Mouse (Mus musculus) naive thymus-derived CD4-positive, alpha-beta T cell, adult 2 months (primary cell): Measurements from ENCODE around the gene Pde2a.

ENCODE experiments used
- DNase-seq: peaks from one replicate; pipeline ENCODE4 v3.0.0-alpha.2; 2011; ENCODE audit warnings: low read depth

Pde2a gene

DNA sequence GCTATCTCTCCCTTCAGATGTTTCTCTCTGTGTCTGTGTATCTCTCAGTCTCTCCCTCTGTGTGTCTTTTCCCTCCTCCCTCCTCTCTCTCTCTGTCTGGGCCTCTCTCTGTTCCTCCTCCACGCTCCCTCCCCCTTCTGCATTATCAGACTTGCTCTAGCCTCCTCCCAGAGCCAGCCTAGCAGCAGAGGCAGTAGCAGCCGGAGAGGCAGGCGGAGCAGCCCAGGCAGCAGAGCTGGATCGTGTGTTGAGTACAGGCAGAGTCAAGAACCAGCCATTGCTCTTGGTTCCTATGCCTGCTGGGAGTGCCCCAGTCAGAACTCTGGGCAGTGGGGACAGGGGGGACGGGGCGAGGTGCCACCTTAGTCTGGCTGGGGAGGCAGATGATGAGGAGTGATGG lies at the start of gene Pde2a:
Gene Pde2a, plus strand, starts transcription at position 163 of the 400 bp plus-strand sequence.
- DNase-seq: no peak

DNA sequence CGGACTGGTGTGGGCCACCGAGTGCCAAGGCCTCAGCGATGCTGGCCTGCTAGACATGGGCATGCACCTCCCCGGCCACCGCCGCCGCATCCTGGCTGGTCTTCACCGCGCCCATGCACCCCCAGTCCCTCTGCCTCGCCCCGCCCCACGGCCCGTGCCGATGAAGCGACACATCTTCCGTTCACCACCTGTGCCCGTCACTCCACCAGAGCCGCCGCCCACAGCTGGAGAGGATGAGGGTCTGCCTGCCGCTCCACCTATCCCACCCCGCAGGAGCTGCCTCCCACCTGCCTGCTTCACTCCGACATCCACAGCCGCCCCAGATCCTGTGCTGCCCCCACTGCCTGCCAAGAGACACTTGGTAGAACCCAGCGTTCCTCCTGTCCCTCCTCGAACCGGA lies 48.4 kb upstream of the Pde2a start:
- DNase-seq: no peak

GRCm38 (mm10) chr7:101374155-101374554 lies 47.3 kb upstream of the Pde2a start:
- peak; percentile 78 for DNase-seq

- DNase-seq: no peak
Observed at GRCm38 (mm10) chr7:101376701-101377340, 44.7 kb upstream of the Pde2a start.

DNA sequence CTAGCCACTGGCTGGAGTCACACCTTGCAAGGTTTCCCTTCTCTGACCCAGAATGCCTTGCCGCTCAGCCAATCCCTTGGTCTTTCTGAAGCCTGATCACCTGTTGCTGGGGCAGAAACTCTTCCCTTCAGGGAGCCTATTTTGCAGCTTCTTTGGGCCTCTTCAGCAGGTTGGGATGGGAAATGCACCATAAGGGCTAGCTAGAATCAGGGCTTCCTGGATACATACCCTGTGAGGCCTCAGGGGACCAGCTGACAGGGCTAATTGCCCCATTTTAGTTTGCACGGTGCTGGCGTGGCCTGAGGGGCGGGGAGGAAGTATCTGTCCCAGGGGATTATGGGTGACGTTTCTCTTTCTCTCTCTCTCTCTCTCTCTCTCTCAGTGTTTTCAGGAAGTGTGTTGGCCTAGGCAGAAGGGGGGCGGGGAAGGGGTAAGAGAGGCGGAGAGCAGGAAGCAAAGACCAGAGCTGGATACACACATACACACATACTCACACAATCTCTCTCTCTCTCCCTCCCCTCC lies 43.7 kb upstream of the Pde2a start:
- DNase-seq: peak; percentile 93

DNA sequence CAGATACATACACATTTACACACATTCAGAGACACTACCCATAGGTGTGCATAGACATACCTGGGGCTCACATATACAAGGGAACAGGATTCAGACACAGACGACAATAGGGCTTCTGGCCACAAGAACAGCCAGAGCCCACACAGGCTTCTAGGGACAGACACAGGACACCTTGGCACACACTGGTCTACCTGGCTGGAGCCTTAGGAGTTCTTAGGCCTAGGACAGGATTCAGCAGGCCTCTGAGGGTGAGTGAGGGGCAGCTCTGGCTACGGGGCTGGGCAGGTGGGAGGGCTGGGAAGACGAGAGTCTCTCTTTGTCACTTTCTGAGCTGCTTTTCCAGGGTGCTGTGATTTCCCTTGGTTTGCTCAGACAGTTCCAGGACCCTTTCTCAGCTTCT lies 43.2 kb upstream of the Pde2a start:
- no peak for DNase-seq

- DNase-seq: peak; percentile 29
Observed at GRCm38 (mm10) chr7:101378796-101379465, 42.6 kb upstream of the Pde2a start.

DNA sequence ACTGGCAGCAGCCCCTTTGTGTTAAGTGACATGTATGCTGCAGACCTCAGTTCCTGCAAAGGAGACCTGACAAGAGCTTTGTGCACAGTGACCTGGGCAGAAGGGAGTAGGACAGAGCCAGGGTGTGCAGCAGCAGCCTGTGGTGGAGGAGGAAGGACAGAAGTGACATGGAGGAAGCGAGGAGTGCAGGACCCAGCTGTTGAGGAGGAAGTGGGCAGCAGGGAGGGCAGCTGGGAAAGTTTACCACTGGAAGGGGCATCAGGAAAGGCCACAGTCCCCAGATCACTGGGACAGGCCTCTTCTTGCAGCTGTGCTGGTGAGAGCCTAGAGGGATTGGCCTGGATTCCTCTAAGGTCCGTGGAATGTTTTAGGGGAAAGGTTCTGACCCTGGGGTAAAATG lies 41.8 kb upstream of the Pde2a start:
- no peak for DNase-seq

GRCm38 (mm10) chr7:101381512-101381911 lies 40.0 kb upstream of the Pde2a start:
- no peak for DNase-seq

- peak; percentile 21 for DNase-seq
Observed at GRCm38 (mm10) chr7:101382378-101382777, 39.1 kb upstream of the Pde2a start.

GRCm38 (mm10) chr7:101383756-101384155 lies 37.7 kb upstream of the Pde2a start:
- no peak for DNase-seq

DNA sequence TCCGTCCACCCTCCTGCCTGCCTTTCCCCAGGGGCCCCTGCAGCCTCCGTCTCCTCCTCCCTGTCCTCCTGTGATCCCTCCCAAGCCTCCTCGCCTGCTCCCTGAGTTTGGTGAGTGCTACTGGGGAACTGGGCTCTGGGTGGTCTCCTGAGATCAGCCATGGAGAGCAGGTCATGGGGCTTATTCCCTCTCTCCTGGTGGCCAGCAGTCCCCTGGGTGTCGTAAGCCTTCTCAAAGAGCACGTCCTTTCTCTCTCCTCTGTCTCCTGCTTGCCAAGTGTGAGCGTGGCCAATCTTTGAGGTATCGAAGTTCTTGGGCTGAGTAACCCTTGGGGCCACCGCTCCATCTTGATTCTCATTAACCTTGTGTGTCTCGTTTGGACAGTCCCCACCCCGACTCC lies 36.6 kb upstream of the Pde2a start:
- DNase-seq: no peak

DNA sequence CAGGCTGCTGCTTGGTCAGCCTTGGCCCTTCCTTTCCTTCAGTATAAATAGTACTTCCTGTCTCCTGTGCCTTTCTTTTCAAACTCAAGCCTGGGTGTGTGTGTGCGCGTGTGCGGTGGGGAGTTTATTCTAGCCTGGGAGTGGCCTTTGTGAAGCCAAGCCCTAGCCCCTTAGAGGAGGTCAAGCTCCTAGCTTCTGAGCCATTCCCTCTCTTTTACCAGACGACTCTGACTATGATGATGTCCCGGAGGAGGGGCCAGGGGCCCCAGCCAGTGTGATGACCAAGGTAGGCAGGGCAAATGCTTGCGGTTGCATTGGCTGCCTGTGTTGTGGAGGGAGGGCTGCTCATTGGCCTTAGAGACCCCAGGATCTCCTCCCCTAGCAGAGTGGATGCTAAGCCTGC lies 36.2 kb upstream of the Pde2a start:
- no peak for DNase-seq

- no peak for DNase-seq
Observed at GRCm38 (mm10) chr7:101385866-101386452, 35.5 kb upstream of the Pde2a start.

- no peak for DNase-seq
Observed at GRCm38 (mm10) chr7:101389256-101389655, 32.2 kb upstream of the Pde2a start.

DNA sequence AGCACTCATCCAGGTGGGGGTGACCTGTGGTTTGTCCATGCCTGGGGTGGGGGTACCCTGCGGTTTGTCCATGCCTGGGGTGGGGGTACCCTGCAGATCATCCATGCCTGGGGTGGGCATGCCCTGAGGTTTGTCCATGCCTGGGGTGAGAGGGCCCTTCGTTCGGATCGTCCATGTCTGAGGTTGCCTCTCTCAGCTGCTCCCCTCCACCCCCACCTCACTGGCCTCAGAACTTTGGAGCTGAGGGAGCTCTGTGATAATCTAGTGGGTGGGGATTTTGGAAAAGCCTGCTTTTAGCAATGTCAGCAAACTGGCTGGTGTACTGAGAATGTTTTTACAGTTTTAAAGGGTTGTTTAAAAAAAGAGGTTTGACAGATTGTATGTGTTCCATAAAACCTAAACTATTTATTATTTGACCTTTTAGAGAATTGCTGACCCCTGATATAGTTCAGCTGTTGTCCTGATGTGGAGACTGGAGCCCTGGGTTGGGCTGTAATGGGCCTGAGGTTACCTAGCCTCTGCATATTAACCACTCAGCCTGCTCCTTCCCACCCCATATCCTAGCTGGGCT lies 29.5 kb upstream of the Pde2a start:
- no peak for DNase-seq

DNA sequence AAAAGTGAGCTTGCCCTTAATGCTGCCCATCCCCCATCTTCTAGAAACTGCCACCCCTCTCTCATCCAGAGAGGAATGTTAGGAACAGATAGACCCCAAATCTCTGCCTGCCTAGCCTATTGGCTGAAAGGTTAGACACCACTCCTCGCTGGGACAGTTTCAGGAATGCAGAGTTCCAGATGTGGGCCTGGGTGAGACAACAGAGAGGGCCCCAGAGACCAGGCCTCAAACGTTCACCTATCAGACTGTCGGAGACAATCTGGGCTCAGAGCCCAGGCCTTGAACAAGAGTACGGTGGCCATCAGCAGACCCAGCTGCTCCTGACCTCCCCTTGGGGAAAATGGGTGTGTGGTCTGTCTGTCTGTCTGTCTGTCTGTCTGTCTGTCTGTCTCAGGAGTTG lies 28.5 kb upstream of the Pde2a start:
- no peak for DNase-seq

- no peak for DNase-seq
Observed at GRCm38 (mm10) chr7:101393694-101394504, 27.6 kb upstream of the Pde2a start.

- no peak for DNase-seq
Observed at GRCm38 (mm10) chr7:101394569-101394968, 26.9 kb upstream of the Pde2a start.

- no peak for DNase-seq
Observed at GRCm38 (mm10) chr7:101395471-101395870, 26.0 kb upstream of the Pde2a start.

GRCm38 (mm10) chr7:101397175-101397574 lies 24.3 kb upstream of the Pde2a start:
- DNase-seq: no peak

GRCm38 (mm10) chr7:101401510-101401909 lies 20.0 kb upstream of the Pde2a start:
- no peak for DNase-seq
